ENCODE assay signal across 17 mouse cellular contexts in genomic region chr16:73367926-73368325, GRCm38 (mm10).
DNase-seq lines count a peak whose midpoint lies in the region; ATAC-seq and TF ChIP-seq lines count a peak whose summit lies in the region.
"Had no signal": no experiment of that assay in that cellular context is flagged by ENCODE, and none has a peak within 500 bp of the region (broad histone marks: within the 10 kb centered on the region; RNA-seq: fewer than 3 reads in every experiment).

No protein-coding gene starts in this region.

- no peaks in the 10 kb centered on the region for H3K9me3 ChIP-seq in heart, postnatal 0 days (replicated peaks; ENCODE audit: control insufficient read depth, low read length)
- H3K9me3 ChIP-seq in heart, embryonic 10.5 days = no peaks in the 10 kb centered on the region
- no peaks in the 10 kb centered on the region for H3K9me3 ChIP-seq in intestine, embryonic 14.5 days (ENCODE audit: control insufficient read depth, low read length)
- no peaks in the 10 kb centered on the region for H3K9me3 ChIP-seq in limb, embryonic 10.5 days (replicated peaks)
- H3K9me3 ChIP-seq: heart, embryonic 12.5 days; liver, embryonic 12.5 days; midbrain, embryonic 15.5 days had no signal

- TF ChIP-seq EP300 in heart, postnatal 0 days (IDR thresholded peaks at IDR 0.05; ENCODE audit: low read depth) = no peak

- H3K9ac ChIP-seq in heart, postnatal 0 days (replicated peaks; ENCODE audit: low read depth, low read length) = no peak overlapping the region
- H3K9ac ChIP-seq in intestine, embryonic 14.5 days (ENCODE audit: low read length) = no peak overlapping the region
- H3K9ac ChIP-seq: embryonic facial prominence, embryonic 13.5 days; heart, embryonic 12.5 days; liver, embryonic 12.5 days; midbrain, embryonic 15.5 days had no signal

- no peaks in the 10 kb centered on the region for H3K4me1 ChIP-seq in heart, postnatal 0 days (ENCODE audit: control insufficient read depth, insufficient read depth)
- no peaks in the 10 kb centered on the region for H3K4me1 ChIP-seq in heart, embryonic 10.5 days
- peaks cover 5% of the 10 kb centered on the region; the same call in 1 of the 2 replicates for H3K4me1 ChIP-seq in intestine, embryonic 14.5 days (replicated peaks; ENCODE audit: control insufficient read depth, insufficient read depth, low read length)
- H3K4me1 ChIP-seq in limb, embryonic 10.5 days = peaks cover 21% of the 10 kb centered on the region
- H3K4me1 ChIP-seq: heart, embryonic 12.5 days; liver, embryonic 12.5 days had no signal

- H3K27me3 ChIP-seq in heart, postnatal 0 days (ENCODE audit: control insufficient read depth, insufficient read depth, low read length) = no peaks in the 10 kb centered on the region
- no peaks in the 10 kb centered on the region for H3K27me3 ChIP-seq in heart, embryonic 10.5 days (ENCODE audit: insufficient read depth, poor library complexity, severe bottlenecking)
- no peaks in the 10 kb centered on the region for H3K27me3 ChIP-seq in intestine, embryonic 14.5 days (replicated peaks; ENCODE audit: control insufficient read depth, insufficient read depth, low read length)
- H3K27me3 ChIP-seq in limb, embryonic 10.5 days (ENCODE audit: low read depth, poor library complexity, severe bottlenecking) = no peaks in the 10 kb centered on the region
- H3K27me3 ChIP-seq: embryonic facial prominence, embryonic 13.5 days; heart, embryonic 12.5 days; liver, embryonic 12.5 days; midbrain, embryonic 15.5 days had no signal

- no peak for TF ChIP-seq CTCF in heart, postnatal 0 days (IDR thresholded peaks at IDR 0.05; ENCODE audit: low read depth)
- no peak for TF ChIP-seq CTCF in left cerebral cortex, adult 2 months (IDR thresholded peaks at IDR 0.05)

- H3K4me3 ChIP-seq in heart, postnatal 0 days (ENCODE audit: low read depth, low read length) = no peak overlapping the region
- H3K4me3 ChIP-seq in heart, embryonic 10.5 days = no peak overlapping the region
- peak overlapping the region; percentile 24; the same call in 1 of the 2 replicates for H3K4me3 ChIP-seq in left cerebral cortex, adult 2 months
- no peak overlapping the region for H3K4me3 ChIP-seq in intestine, embryonic 14.5 days (ENCODE audit: low read depth, low read length)
- H3K4me3 ChIP-seq in limb, embryonic 10.5 days = no peak overlapping the region
- H3K4me3 ChIP-seq: embryonic facial prominence, embryonic 13.5 days; heart, embryonic 12.5 days; liver, embryonic 12.5 days; midbrain, embryonic 15.5 days had no signal

- DNase-seq in heart, postnatal 0 days (ENCODE audit: low spot score) = no peak
- no peak for DNase-seq in heart, embryonic 10.5 days (ENCODE audit: low spot score)
- no peak for DNase-seq in left cerebral cortex, adult 2 months (ENCODE audit: extremely low spot score in 1 of 2, low spot score in 2 of 2)
- DNase-seq in left cerebral cortex, adult 9 months (ENCODE audit: low spot score in 2 of 2) = no peak
- DNase-seq in intestine, embryonic 14.5 days (ENCODE audit: low spot score) = no peak
- no peak for DNase-seq in limb, embryonic 10.5 days (ENCODE audit: low spot score)
- no peak for DNase-seq in urinary bladder, postnatal 14 days (ENCODE audit: low spot score)
- DNase-seq: adrenal gland, adult 2 months; cerebellum, adult 18-20 months; gastrocnemius, postnatal 36 days; left cerebral cortex, postnatal 4 days; thymus, adult 18-20 months had no signal

- no peaks in the 10 kb centered on the region for H3K36me3 ChIP-seq in heart, postnatal 0 days (replicated peaks; ENCODE audit: control insufficient read depth, insufficient read depth, low read length)
- H3K36me3 ChIP-seq in heart, embryonic 10.5 days = no peaks in the 10 kb centered on the region
- H3K36me3 ChIP-seq in intestine, embryonic 14.5 days (ENCODE audit: control insufficient read depth, insufficient read depth, low read length) = no peaks in the 10 kb centered on the region
- no peaks in the 10 kb centered on the region for H3K36me3 ChIP-seq in limb, embryonic 10.5 days
- H3K36me3 ChIP-seq: embryonic facial prominence, embryonic 13.5 days; G1E; heart, embryonic 12.5 days; liver, embryonic 12.5 days; midbrain, embryonic 15.5 days had no signal

- 89% methylated on average over 5 of the region's 5 CpGs for WGBS in heart, postnatal 0 days
- WGBS in heart, embryonic 10.5 days = 89% methylated on average over 5 of the region's 5 CpGs
- 45% methylated on average over 5 of the region's 5 CpGs for WGBS in intestine, embryonic 14.5 days
- 82% methylated on average over 5 of the region's 5 CpGs for WGBS in limb, embryonic 10.5 days

- no peak for ATAC-seq in heart, postnatal 0 days (ENCODE audit: insufficient read depth, low read depth)
- no peak for ATAC-seq in intestine, embryonic 14.5 days (replicated peaks; ENCODE audit: low FRiP score, low TSS enrichment, low read depth)
- ATAC-seq: liver, embryonic 12.5 days had no signal

- H3K4me2 ChIP-seq in heart, postnatal 0 days (ENCODE audit: low read depth, low read length) = peak overlapping the region; percentile 3; the same call in 1 of the 2 replicates
- H3K4me2 ChIP-seq in intestine, embryonic 14.5 days (ENCODE audit: low read length) = peak overlapping the region; percentile 18; the same call in 1 of the 2 replicates
- H3K4me2 ChIP-seq: embryonic facial prominence, embryonic 13.5 days; heart, embryonic 12.5 days; liver, embryonic 12.5 days had no signal

- H3K27ac ChIP-seq in heart, postnatal 0 days (ENCODE audit: low read depth) = no peak overlapping the region
- H3K27ac ChIP-seq in heart, embryonic 10.5 days = no peak overlapping the region
- H3K27ac ChIP-seq in left cerebral cortex, adult 2 months = no peak overlapping the region; the same call in 1 of the 2 replicates
- H3K27ac ChIP-seq in intestine, embryonic 14.5 days (ENCODE audit: low read depth) = no peak overlapping the region
- peak overlapping the region; percentile 75 for H3K27ac ChIP-seq in limb, embryonic 10.5 days
- H3K27ac ChIP-seq: embryonic facial prominence, embryonic 13.5 days; liver, embryonic 12.5 days had no signal

- intact Hi-C loops in left cerebral cortex, adult 2 months (cut with DNase I) = loop anchor here (5.0 to 10.0 kb wide), 2 partner anchors 263 to 1044 kb away; partner anchors contain the start of gene Robo2
